Mouse (Mus musculus): ENCODE data around the gene Dad1. TPM values are rescaled to one million over a fixed set of nuclear protein-coding genes. Genes with fewer than 3 reads are reported as not detected.

The Dad1 gene
- polyA plus RNA-seq, 1 experiment from 2014 or later: 309 TPM

- WGBS: 93% methylated on average over 6 of the region's 6 CpGs
- DNase-seq (ENCODE audit: low spot score) (no peak), ATAC-seq (replicated peaks; ENCODE audit: low FRiP score) (no peak)
- no peak overlapping the region for H3K4me2 ChIP-seq
- H3K9ac ChIP-seq (ENCODE audit: low read depth, low read length): no peak overlapping the region
- peaks cover 19% of the 10 kb centered on the region for H3K4me1 ChIP-seq (replicated peaks; ENCODE audit: control insufficient read depth, insufficient read depth, low read length)
- H3K36me3 ChIP-seq (ENCODE audit: control insufficient read depth, insufficient read depth, low read length): no peaks in the 10 kb centered on the region
- H3K27me3 ChIP-seq (replicated peaks; ENCODE audit: control insufficient read depth, insufficient read depth, low read length): no peaks in the 10 kb centered on the region
- no peaks in the 10 kb centered on the region for H3K9me3 ChIP-seq (ENCODE audit: control insufficient read depth, low read length)
- H3K4me3 ChIP-seq (ENCODE audit: low read depth, low read length): no peak overlapping the region
- H3K27ac ChIP-seq (ENCODE audit: low read depth, low read length): no peak overlapping the region
These were observed 50.7 kb downstream of the Dad1 start for GRCm38 (mm10) chr14:54203207-54203606.

DNA sequence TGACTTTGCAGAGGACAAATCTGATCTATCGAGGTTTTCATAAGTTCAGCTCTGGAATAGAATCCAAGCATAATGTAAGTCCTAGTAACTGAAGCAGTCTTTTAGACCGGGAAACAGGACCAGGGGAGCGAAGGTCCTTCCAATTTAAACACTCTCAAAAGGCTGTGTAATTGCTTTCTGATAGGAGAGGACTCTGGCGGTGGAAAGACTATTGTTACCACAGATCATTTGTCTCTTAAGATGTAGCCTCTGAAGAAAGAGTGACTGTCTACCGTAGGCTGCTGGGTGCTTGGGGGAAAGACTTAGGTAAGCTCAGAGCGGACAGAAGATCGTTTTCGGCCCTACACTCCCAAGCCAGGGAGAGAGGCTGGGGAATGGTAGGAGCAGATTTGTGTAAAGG is 53.5 kb downstream of the Dad1 start:
- no peak overlapping the region for H3K4me2 ChIP-seq
- no peaks in the 10 kb centered on the region for H3K27me3 ChIP-seq (replicated peaks; ENCODE audit: control insufficient read depth, insufficient read depth, low read length)
- DNase-seq (ENCODE audit: low spot score) (no peak), ATAC-seq (replicated peaks; ENCODE audit: low FRiP score) (no peak)
- no peaks in the 10 kb centered on the region for H3K36me3 ChIP-seq (ENCODE audit: control insufficient read depth, insufficient read depth, low read length)
- H3K9me3 ChIP-seq (ENCODE audit: control insufficient read depth, low read length): no peaks in the 10 kb centered on the region
- no peak overlapping the region for H3K4me3 ChIP-seq (ENCODE audit: low read depth, low read length)
- H3K4me1 ChIP-seq (replicated peaks; ENCODE audit: control insufficient read depth, insufficient read depth, low read length): peaks cover 15% of the 10 kb centered on the region
- WGBS: 63% methylated on average over 8 of the region's 8 CpGs
- no peak overlapping the region for H3K27ac ChIP-seq (ENCODE audit: low read depth, low read length)
- H3K9ac ChIP-seq (ENCODE audit: low read depth, low read length): no peak overlapping the region

DNA sequence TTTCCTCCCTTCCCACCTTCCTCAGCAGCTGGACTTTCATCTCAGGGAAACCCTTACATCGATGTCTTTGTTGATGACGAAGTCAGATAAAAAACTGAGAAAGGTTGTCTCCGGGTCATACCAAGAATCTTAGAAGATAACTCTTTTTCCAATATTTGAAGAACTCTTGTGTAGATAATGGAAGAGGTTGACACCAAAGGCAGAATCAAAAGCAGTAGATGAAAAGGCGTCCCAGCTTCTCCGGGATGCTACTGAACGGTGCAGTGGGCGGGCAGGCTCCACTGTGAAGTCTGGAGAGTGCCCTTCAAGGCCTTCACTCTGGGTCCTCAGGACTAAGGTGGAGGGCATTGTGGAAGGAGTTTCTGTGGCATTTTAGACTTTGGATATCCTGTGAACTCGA is 54.2 kb downstream of the Dad1 start:
- H3K4me3 ChIP-seq (ENCODE audit: low read depth, low read length): no peak overlapping the region
- H3K27me3 ChIP-seq (replicated peaks; ENCODE audit: control insufficient read depth, insufficient read depth, low read length): no peaks in the 10 kb centered on the region; the same call in 1 of the 2 replicates
- DNase-seq (ENCODE audit: low spot score) (no peak), ATAC-seq (replicated peaks; ENCODE audit: low FRiP score) (no peak)
- H3K4me1 ChIP-seq (replicated peaks; ENCODE audit: control insufficient read depth, insufficient read depth, low read length): peaks cover 13% of the 10 kb centered on the region
- H3K9ac ChIP-seq (ENCODE audit: low read depth, low read length): no peak overlapping the region
- no peak overlapping the region for H3K4me2 ChIP-seq
- WGBS: 80% methylated on average over 8 of the region's 8 CpGs
- no peak overlapping the region for H3K27ac ChIP-seq (ENCODE audit: low read depth, low read length)
- no peaks in the 10 kb centered on the region for H3K36me3 ChIP-seq (ENCODE audit: control insufficient read depth, insufficient read depth, low read length)
- no peaks in the 10 kb centered on the region for H3K9me3 ChIP-seq (ENCODE audit: control insufficient read depth, low read length)

DNA sequence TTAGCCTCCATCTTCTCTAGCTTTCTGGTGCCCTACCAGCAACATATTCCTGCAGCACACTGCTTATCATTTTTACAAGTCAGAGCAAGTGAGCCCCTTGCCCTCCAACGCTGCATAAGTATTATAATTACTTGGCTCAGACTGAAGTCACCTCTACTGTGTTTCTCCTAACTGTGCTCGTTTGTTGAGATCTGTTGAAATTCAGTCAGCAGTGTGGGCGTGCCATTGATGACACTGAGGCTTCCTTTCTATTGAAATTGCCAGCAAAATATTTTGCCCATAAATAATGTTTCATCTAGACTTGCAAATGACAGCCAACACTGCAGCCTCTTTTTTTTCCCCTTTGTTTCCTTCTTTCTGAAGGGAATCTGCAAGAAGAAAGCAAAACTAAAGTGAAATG is 56.2 kb downstream of the Dad1 start:
- DNase-seq (ENCODE audit: low spot score): no peak
- H3K4me2 ChIP-seq: no peak overlapping the region
- no peak overlapping the region for H3K27ac ChIP-seq (ENCODE audit: low read depth, low read length)
- 63% methylated on average over 3 of the region's 3 CpGs for WGBS
- no peak for ATAC-seq (replicated peaks; ENCODE audit: low FRiP score)
- H3K4me1 ChIP-seq (replicated peaks; ENCODE audit: control insufficient read depth, insufficient read depth, low read length): no peaks in the 10 kb centered on the region; the same call in 1 of the 2 replicates
- no peaks in the 10 kb centered on the region for H3K36me3 ChIP-seq (ENCODE audit: control insufficient read depth, insufficient read depth, low read length)
- H3K9me3 ChIP-seq (ENCODE audit: control insufficient read depth, low read length): no peaks in the 10 kb centered on the region
- H3K9ac ChIP-seq (ENCODE audit: low read depth, low read length): no peak overlapping the region
- no peak overlapping the region for H3K4me3 ChIP-seq (ENCODE audit: low read depth, low read length)
- H3K27me3 ChIP-seq (replicated peaks; ENCODE audit: control insufficient read depth, insufficient read depth, low read length): no peaks in the 10 kb centered on the region; the same call in 1 of the 2 replicates

GRCm38 (mm10) chr14:54195838-54196423 is 58.0 kb downstream of the Dad1 start:
- no peaks in the 10 kb centered on the region for H3K36me3 ChIP-seq (ENCODE audit: control insufficient read depth, insufficient read depth, low read length)
- H3K4me1 ChIP-seq (replicated peaks; ENCODE audit: control insufficient read depth, insufficient read depth, low read length): no peaks in the 10 kb centered on the region; the same call in 1 of the 2 replicates
- H3K9me3 ChIP-seq (ENCODE audit: control insufficient read depth, low read length): no peaks in the 10 kb centered on the region
- no peak overlapping the region for H3K9ac ChIP-seq (ENCODE audit: low read depth, low read length)
- DNase-seq (ENCODE audit: low spot score) (no peak), ATAC-seq (replicated peaks; ENCODE audit: low FRiP score) (no peak)
- H3K27me3 ChIP-seq (replicated peaks; ENCODE audit: control insufficient read depth, insufficient read depth, low read length): no peaks in the 10 kb centered on the region; the same call in 1 of the 2 replicates
- H3K27ac ChIP-seq (ENCODE audit: low read depth, low read length): no peak overlapping the region
- H3K4me3 ChIP-seq (ENCODE audit: low read depth, low read length): no peak overlapping the region
- no peak overlapping the region for H3K4me2 ChIP-seq
- WGBS: 79% methylated on average over 6 of the region's 6 CpGs

DNA sequence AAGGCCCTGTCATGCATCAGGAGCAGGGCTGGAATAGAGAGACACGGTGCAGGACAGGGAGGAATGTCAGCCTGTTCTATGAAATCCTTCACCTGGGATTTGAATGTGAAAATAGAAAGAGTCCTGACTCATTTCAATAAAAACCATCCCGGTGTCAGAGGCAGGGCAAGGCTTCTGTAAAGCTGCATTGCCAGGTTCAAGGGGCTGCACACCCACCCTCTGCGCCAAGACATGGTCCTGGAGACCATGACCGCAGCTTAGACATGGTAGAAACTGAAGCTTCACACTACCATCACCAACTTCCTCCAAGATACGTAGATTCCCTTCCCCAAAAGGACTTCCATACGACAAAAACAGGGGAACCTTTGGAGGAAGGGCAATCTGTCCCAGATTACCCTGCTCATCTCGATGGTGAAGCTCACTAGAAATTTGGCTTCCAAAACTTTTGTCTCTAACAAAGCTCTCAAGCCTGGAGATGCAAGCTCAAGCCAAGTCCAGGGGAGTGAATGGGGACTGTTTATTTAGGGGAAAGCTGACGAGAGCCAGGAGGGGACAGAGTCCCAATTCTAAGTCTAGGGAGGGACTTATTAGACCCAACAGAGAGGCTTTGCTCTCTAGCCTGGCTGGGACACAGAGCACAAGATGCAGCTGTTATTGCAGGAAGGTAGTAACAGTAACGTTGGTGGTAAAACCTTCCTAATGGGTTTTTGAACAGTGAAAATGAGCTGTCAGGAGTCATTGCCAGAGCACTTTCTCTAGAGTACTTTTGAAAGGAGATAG is 60.4 kb downstream of the Dad1 start:
- Histone ChIP-seq H3K36me3 (ENCODE audit: control insufficient read depth, insufficient read depth, low read length) (no peaks in the 10 kb centered on the region), H3K9me3 (ENCODE audit: control insufficient read depth, low read length) (no peaks in the 10 kb centered on the region), H3K4me3 (ENCODE audit: low read depth, low read length) (no peak overlapping the region), H3K27ac (ENCODE audit: low read depth, low read length) (no peak overlapping the region), H3K4me1 (replicated peaks; ENCODE audit: control insufficient read depth, insufficient read depth, low read length) (no peaks in the 10 kb centered on the region; the same call in 1 of the 2 replicates), H3K27me3 (replicated peaks; ENCODE audit: control insufficient read depth, insufficient read depth, low read length) (no peaks in the 10 kb centered on the region; the same call in 1 of the 2 replicates), H3K9ac (ENCODE audit: low read depth, low read length) (no peak overlapping the region), H3K4me2 (no peak overlapping the region)
- DNase-seq (ENCODE audit: low spot score) (no peak), ATAC-seq (replicated peaks; ENCODE audit: low FRiP score) (no peak)
- WGBS: 64% methylated on average over 9 of the region's 9 CpGs

DNA sequence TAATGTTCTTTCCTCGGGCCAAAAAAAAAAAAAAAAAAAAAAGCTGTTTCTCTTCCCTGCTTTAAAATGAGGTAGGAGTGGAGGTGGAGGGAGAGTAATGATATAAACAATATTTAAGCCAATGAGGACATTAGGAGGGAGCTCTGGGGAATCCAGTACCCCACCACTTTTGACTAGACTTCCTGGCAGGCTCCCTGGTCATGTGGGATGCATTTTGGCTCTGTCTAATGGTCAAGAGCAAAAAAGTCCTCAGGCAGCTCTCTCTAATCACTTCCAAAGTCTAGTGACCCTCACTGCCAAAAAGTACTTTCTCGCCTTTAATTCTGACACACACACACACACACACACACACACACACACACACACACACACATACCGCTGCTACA is 61.4 kb downstream of the Dad1 start:
- Histone ChIP-seq H3K4me2 (no peak overlapping the region), H3K9ac (ENCODE audit: low read depth, low read length) (no peak overlapping the region), H3K9me3 (ENCODE audit: control insufficient read depth, low read length) (no peaks in the 10 kb centered on the region), H3K36me3 (ENCODE audit: control insufficient read depth, insufficient read depth, low read length) (no peaks in the 10 kb centered on the region), H3K4me3 (ENCODE audit: low read depth, low read length) (no peak overlapping the region), H3K27ac (ENCODE audit: low read depth, low read length) (no peak overlapping the region), H3K27me3 (replicated peaks; ENCODE audit: control insufficient read depth, insufficient read depth, low read length) (no peaks in the 10 kb centered on the region; the same call in 1 of the 2 replicates), H3K4me1 (replicated peaks; ENCODE audit: control insufficient read depth, insufficient read depth, low read length) (no peaks in the 10 kb centered on the region; the same call in 1 of the 2 replicates)
- WGBS: 71% methylated on average over 3 of the region's 3 CpGs
- no peak for ATAC-seq (replicated peaks; ENCODE audit: low FRiP score)
- no peak for DNase-seq (ENCODE audit: low spot score)

GRCm38 (mm10) chr14:54191594-54192461 is 62.1 kb downstream of the Dad1 start:
- H3K27me3 ChIP-seq (replicated peaks; ENCODE audit: control insufficient read depth, insufficient read depth, low read length): no peaks in the 10 kb centered on the region; the same call in 1 of the 2 replicates
- no peak overlapping the region for H3K27ac ChIP-seq (ENCODE audit: low read depth, low read length)
- no peak overlapping the region for H3K9ac ChIP-seq (ENCODE audit: low read depth, low read length)
- no peak overlapping the region for H3K4me3 ChIP-seq (ENCODE audit: low read depth, low read length)
- 79% methylated on average over 18 of the region's 18 CpGs for WGBS
- H3K4me1 ChIP-seq (replicated peaks; ENCODE audit: control insufficient read depth, insufficient read depth, low read length): no peaks in the 10 kb centered on the region; the same call in 1 of the 2 replicates
- no peak overlapping the region for H3K4me2 ChIP-seq
- DNase-seq (ENCODE audit: low spot score): no peak
- ATAC-seq (replicated peaks; ENCODE audit: low FRiP score): no peak
- no peaks in the 10 kb centered on the region for H3K9me3 ChIP-seq (ENCODE audit: control insufficient read depth, low read length)
- H3K36me3 ChIP-seq (ENCODE audit: control insufficient read depth, insufficient read depth, low read length): no peaks in the 10 kb centered on the region
